Mouse (Mus musculus): ENCODE results near the gene B4galnt3. TPM values are rescaled to one million over a fixed set of nuclear protein-coding genes. Genes with fewer than 3 reads are reported as not detected.
A peak's percentile ranks its signal among the peaks of the same experiment; 100 is the strongest.

B4galnt3 gene
- polyA plus RNA-seq, 1 experiment from 2014 or later, result 0.31 TPM

GRCm38 (mm10) chr6:120172294-120173017, 121.9 kb downstream of the B4galnt3 start:
- Histone ChIP-seq H3K27ac (replicated peaks) (no peak overlapping the region), H3K36me3 (no peaks in the 10 kb centered on the region), H3K4me3 (no peak overlapping the region), H3K4me2 (no peak overlapping the region), H3K4me1 (peaks cover 50% of the 10 kb centered on the region), H3K27me3 (replicated peaks) (no peaks in the 10 kb centered on the region), H3K9ac (no peak overlapping the region), H3K9me3 (no peaks in the 10 kb centered on the region)
- 76% methylated on average over 8 of the region's 8 CpGs for WGBS
- no peak for ATAC-seq (ENCODE audit: extremely low read depth, insufficient number of reproducible peaks, low FRiP score, low TSS enrichment)

- Histone ChIP-seq H3K4me2 (no peak overlapping the region), H3K4me1 (peaks cover 16% of the 10 kb centered on the region)
- WGBS, result 31% methylated on average over 4 of the region's 4 CpGs
These were observed 126.8 kb downstream of the B4galnt3 start for GRCm38 (mm10) chr6:120167574-120167973.

GRCm38 (mm10) chr6:120164765-120165164, 129.6 kb downstream of the B4galnt3 start:
- H3K9me3 ChIP-seq, result no peaks in the 10 kb centered on the region
- H3K4me3 ChIP-seq, result no peak overlapping the region
- H3K9ac ChIP-seq, result no peak overlapping the region
- no peaks in the 10 kb centered on the region for H3K27me3 ChIP-seq (replicated peaks)
- WGBS, result 79% methylated on average over 4 of the region's 4 CpGs
- no peaks in the 10 kb centered on the region for H3K36me3 ChIP-seq
- no peak overlapping the region for H3K4me2 ChIP-seq
- no peak for ATAC-seq (ENCODE audit: extremely low read depth, insufficient number of reproducible peaks, low FRiP score, low TSS enrichment)
- peaks cover 27% of the 10 kb centered on the region for H3K4me1 ChIP-seq
- H3K27ac ChIP-seq (replicated peaks), result no peak overlapping the region

More at GRCm38 (mm10) chr6:120167574-120167973, 126.8 kb downstream of the B4galnt3 start:
- Histone ChIP-seq H3K9me3 (no peaks in the 10 kb centered on the region), H3K9ac (no peak overlapping the region), H3K36me3 (no peaks in the 10 kb centered on the region), H3K27me3 (replicated peaks) (no peaks in the 10 kb centered on the region), H3K27ac (replicated peaks) (peak overlapping the region; percentile 12; the same call in 1 of the 2 replicates), H3K4me3 (no peak overlapping the region)
- ATAC-seq (ENCODE audit: extremely low read depth, insufficient number of reproducible peaks, low FRiP score, low TSS enrichment), result no peak

- Histone ChIP-seq H3K4me1 (peaks cover 42% of the 10 kb centered on the region), H3K4me3 (no peak overlapping the region)
- WGBS, result 58% methylated on average over 6 of the region's 6 CpGs
These were observed 131.4 kb downstream of the B4galnt3 start for GRCm38 (mm10) chr6:120162928-120163327.

GRCm38 (mm10) chr6:120159133-120159901, 135.0 kb downstream of the B4galnt3 start:
- Histone ChIP-seq H3K4me3 (no peak overlapping the region), H3K36me3 (no peaks in the 10 kb centered on the region), H3K4me2 (peak overlapping the region; percentile 31; the same call in 1 of the 2 replicates), H3K9ac (peak overlapping the region; percentile 63), H3K27ac (replicated peaks) (peak overlapping the region; percentile 88), H3K4me1 (peaks cover 46% of the 10 kb centered on the region), H3K27me3 (replicated peaks) (no peaks in the 10 kb centered on the region), H3K9me3 (no peaks in the 10 kb centered on the region)
- peak; percentile 40; the same call in 1 of the 2 replicates for ATAC-seq (ENCODE audit: extremely low read depth, insufficient number of reproducible peaks, low FRiP score, low TSS enrichment)
- 37% methylated on average over 9 of the region's 9 CpGs for WGBS

More at GRCm38 (mm10) chr6:120162928-120163327, 131.4 kb downstream of the B4galnt3 start:
- Histone ChIP-seq H3K4me2 (no peak overlapping the region), H3K9ac (no peak overlapping the region), H3K27me3 (replicated peaks) (no peaks in the 10 kb centered on the region), H3K9me3 (no peaks in the 10 kb centered on the region), H3K27ac (replicated peaks) (no peak overlapping the region), H3K36me3 (no peaks in the 10 kb centered on the region)
- ATAC-seq (ENCODE audit: extremely low read depth, insufficient number of reproducible peaks, low FRiP score, low TSS enrichment), result no peak

- Histone ChIP-seq H3K4me1 (peaks cover 49% of the 10 kb centered on the region), H3K4me3 (no peak overlapping the region), H3K27ac (replicated peaks) (no peak overlapping the region), H3K4me2 (no peak overlapping the region), H3K27me3 (replicated peaks) (no peaks in the 10 kb centered on the region), H3K9me3 (no peaks in the 10 kb centered on the region), H3K36me3 (no peaks in the 10 kb centered on the region), H3K9ac (no peak overlapping the region)
- 68% methylated on average over 6 of the region's 6 CpGs for WGBS
- ATAC-seq (ENCODE audit: extremely low read depth, insufficient number of reproducible peaks, low FRiP score, low TSS enrichment), result no peak
These were observed 136.9 kb downstream of the B4galnt3 start for GRCm38 (mm10) chr6:120157479-120157878.

GRCm38 (mm10) chr6:120155510-120155909, 138.8 kb downstream of the B4galnt3 start:
- Histone ChIP-seq H3K36me3 (no peaks in the 10 kb centered on the region), H3K9me3 (no peaks in the 10 kb centered on the region), H3K4me2 (no peak overlapping the region), H3K4me1 (peaks cover 53% of the 10 kb centered on the region), H3K9ac (no peak overlapping the region), H3K4me3 (no peak overlapping the region), H3K27me3 (replicated peaks) (no peaks in the 10 kb centered on the region), H3K27ac (replicated peaks) (no peak overlapping the region)
- WGBS, result 68% methylated on average over 4 of the region's 4 CpGs
- ATAC-seq (ENCODE audit: extremely low read depth, insufficient number of reproducible peaks, low FRiP score, low TSS enrichment), result no peak

- WGBS, result 72% methylated on average over 5 of the region's 5 CpGs
- no peak overlapping the region for H3K27ac ChIP-seq (replicated peaks)
- no peak overlapping the region for H3K4me2 ChIP-seq
- H3K9me3 ChIP-seq, result no peaks in the 10 kb centered on the region
- no peaks in the 10 kb centered on the region for H3K27me3 ChIP-seq (replicated peaks)
- ATAC-seq (ENCODE audit: extremely low read depth, insufficient number of reproducible peaks, low FRiP score, low TSS enrichment), result no peak
- no peak overlapping the region for H3K4me3 ChIP-seq
- no peak overlapping the region for H3K9ac ChIP-seq
- no peaks in the 10 kb centered on the region for H3K36me3 ChIP-seq
- H3K4me1 ChIP-seq, result peaks cover 55% of the 10 kb centered on the region
These were observed 139.6 kb downstream of the B4galnt3 start for GRCm38 (mm10) chr6:120154526-120155309.

Other genes starting within 250 kb of the B4galnt3 start
- not detected in 2 replicates for gene Ninj2, start 201.2 kb downstream of the B4galnt3 start, polyA plus RNA-seq (2015; fragmentation: Nextera tagmentation; extraction: Ambion mirVana)
- gene D330020A13Rik, start 195 bp downstream of the B4galnt3 start, polyA plus RNA-seq (2015; fragmentation: Nextera tagmentation; extraction: Ambion mirVana), result 0.23 TPM in 1 of 2 replicates, not detected in the other
- 28.8 and 29.4 TPM in 2 replicates for gene Kdm5a, start 69.6 kb upstream of the B4galnt3 start, polyA plus RNA-seq (2015; fragmentation: Nextera tagmentation; extraction: Ambion mirVana)
- 17.5 and 20.2 TPM in 2 replicates for gene Ccdc77, start 69.8 kb upstream of the B4galnt3 start, polyA plus RNA-seq (2015; fragmentation: Nextera tagmentation; extraction: Ambion mirVana)
- gene Il17ra, start 168.7 kb upstream of the B4galnt3 start, polyA plus RNA-seq (2015; fragmentation: Nextera tagmentation; extraction: Ambion mirVana), result 4.6 and 4.7 TPM in 2 replicates
- 0.05 and 0.07 TPM in 2 replicates for gene Tmem121b, start 199.2 kb upstream of the B4galnt3 start, polyA plus RNA-seq (2015; fragmentation: Nextera tagmentation; extraction: Ambion mirVana)
- 13.3 and 14.1 TPM in 2 replicates for gene Hdhd5, start 236.8 kb upstream of the B4galnt3 start, polyA plus RNA-seq (2015; fragmentation: Nextera tagmentation; extraction: Ambion mirVana)

Data from heart, embryonic 13.5 days (tissue).